Mouse (Mus musculus) heart, postnatal 0 days (tissue): ENCODE results near the gene Speer4c.
"Not testable (repeated sequence)": the region's sequence is repeated elsewhere in the genome, so short reads cannot be mapped to it uniquely, and the experiment has no call there.

Source experiments
- CTCF ChIP-seq: IDR thresholded peaks from 2 replicates; pipeline ENCODE4 v1.5.1; 2016; ENCODE audit warnings: antibody characterized with exemption, control low read depth, low read depth
- EP300 ChIP-seq: IDR thresholded peaks from 2 replicates; pipeline ENCODE4 v1.6.1; 2016; ENCODE audit warnings: antibody characterized with exemption, low read depth

GRCm38 (mm10) chr5:15674429-15675244 lies 39.4 kb downstream of the Speer4c start:
- not testable (repeated sequence) for TF ChIP-seq EP300, CTCF
